Mouse (Mus musculus): ENCODE results near the gene Auh. TPM values are rescaled to one million over a fixed set of nuclear protein-coding genes. Genes with fewer than 3 reads are reported as not detected.

Gene Auh
- polyA plus RNA-seq, 1 experiment: 14.9 TPM

- Histone ChIP-seq H3K27ac (ENCODE audit: insufficient read depth, low read depth, low read length) (no peak overlapping the region), H3K36me3 (ENCODE audit: control insufficient read depth, insufficient read depth, low read length) (no peaks in the 10 kb centered on the region), H3K4me3 (ENCODE audit: low read depth, low read length) (no peak overlapping the region), H3K27me3 (ENCODE audit: control insufficient read depth, insufficient read depth, low read length) (no peaks in the 10 kb centered on the region), H3K4me1 (ENCODE audit: control insufficient read depth, insufficient read depth, insufficient read length, low read length) (no peaks in the 10 kb centered on the region)
- TF ChIP-seq CTCF (IDR thresholded peaks at IDR 0.05; ENCODE audit: extremely low read depth, insufficient read length, insufficient replicate concordance, low read depth, low read length): no peak
- WGBS: 82% methylated on average over 3 of the region's 3 CpGs
Observed at GRCm38 (mm10) chr13:52949211-52949610, 19.7 kb upstream of the Auh start.

DNA sequence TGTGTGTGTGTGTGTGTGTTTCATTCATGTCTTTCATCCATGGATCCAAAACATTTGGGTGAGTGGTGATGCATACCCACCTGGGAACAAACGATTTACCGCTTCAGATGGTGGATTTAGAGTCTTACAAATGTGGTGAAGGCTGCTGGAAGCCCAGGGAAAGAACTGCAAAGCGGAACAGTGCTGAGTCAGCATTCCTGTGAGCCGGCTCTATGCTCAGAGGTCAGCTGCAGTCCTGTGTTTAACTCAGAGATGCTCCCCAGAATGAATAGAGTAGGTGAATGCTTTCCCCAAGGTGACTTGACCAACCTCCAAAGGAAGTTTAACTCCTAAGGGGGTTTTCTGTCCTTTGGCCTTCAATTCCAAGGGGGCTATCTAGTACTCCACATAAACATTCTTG lies 18.1 kb upstream of the Auh start:
- H3K27me3 ChIP-seq (ENCODE audit: control insufficient read depth, insufficient read depth, low read length): no peaks in the 10 kb centered on the region
- TF ChIP-seq POLR2A (IDR thresholded peaks at IDR 0.05; ENCODE audit: low read depth, low read length) (no peak), CTCF (IDR thresholded peaks at IDR 0.05; ENCODE audit: extremely low read depth, insufficient read length, insufficient replicate concordance, low read depth, low read length) (no peak)
- H3K27ac ChIP-seq (ENCODE audit: insufficient read depth, low read depth, low read length): no peak overlapping the region
- H3K36me3 ChIP-seq (ENCODE audit: control insufficient read depth, insufficient read depth, low read length): no peaks in the 10 kb centered on the region
- H3K4me1 ChIP-seq (ENCODE audit: control insufficient read depth, insufficient read depth, insufficient read length, low read length): no peaks in the 10 kb centered on the region
- 89% methylated on average over 4 of the region's 4 CpGs for WGBS
- H3K4me3 ChIP-seq (ENCODE audit: low read depth, low read length): no peak overlapping the region

- WGBS: 79% methylated on average over 9 of the region's 9 CpGs
- no peak for TF ChIP-seq POLR2A (IDR thresholded peaks at IDR 0.05; ENCODE audit: low read depth, low read length)
- TF ChIP-seq CTCF (IDR thresholded peaks at IDR 0.05; ENCODE audit: extremely low read depth, insufficient read length, insufficient replicate concordance, low read depth, low read length): no peak
- Histone ChIP-seq H3K4me3 (ENCODE audit: low read depth, low read length) (no peak overlapping the region), H3K36me3 (ENCODE audit: control insufficient read depth, insufficient read depth, low read length) (no peaks in the 10 kb centered on the region), H3K4me1 (ENCODE audit: control insufficient read depth, insufficient read depth, insufficient read length, low read length) (no peaks in the 10 kb centered on the region), H3K27ac (ENCODE audit: insufficient read depth, low read depth, low read length) (no peak overlapping the region), H3K27me3 (ENCODE audit: control insufficient read depth, insufficient read depth, low read length) (no peaks in the 10 kb centered on the region)
Observed at GRCm38 (mm10) chr13:52945769-52946168, 16.3 kb upstream of the Auh start.

- H3K4me3 ChIP-seq (ENCODE audit: low read depth, low read length): no peak overlapping the region
- H3K36me3 ChIP-seq (ENCODE audit: control insufficient read depth, insufficient read depth, low read length): no peaks in the 10 kb centered on the region
- H3K27me3 ChIP-seq (ENCODE audit: control insufficient read depth, insufficient read depth, low read length): no peaks in the 10 kb centered on the region
- H3K4me1 ChIP-seq (ENCODE audit: control insufficient read depth, insufficient read depth, insufficient read length, low read length): no peaks in the 10 kb centered on the region
- 24% methylated on average over 4 of the region's 4 CpGs for WGBS
- no peak overlapping the region for H3K27ac ChIP-seq (ENCODE audit: insufficient read depth, low read depth, low read length)
- no peak for TF ChIP-seq POLR2A (IDR thresholded peaks at IDR 0.05; ENCODE audit: low read depth, low read length)
- no peak for TF ChIP-seq CTCF (IDR thresholded peaks at IDR 0.05; ENCODE audit: extremely low read depth, insufficient read length, insufficient replicate concordance, low read depth, low read length)
Observed at GRCm38 (mm10) chr13:52944116-52944515, 14.6 kb upstream of the Auh start.

GRCm38 (mm10) chr13:52942876-52943388 lies 13.5 kb upstream of the Auh start:
- TF ChIP-seq CTCF (IDR thresholded peaks at IDR 0.05; ENCODE audit: extremely low read depth, insufficient read length, insufficient replicate concordance, low read depth, low read length): no peak
- no peak for TF ChIP-seq POLR2A (IDR thresholded peaks at IDR 0.05; ENCODE audit: low read depth, low read length)
- no peak overlapping the region for H3K27ac ChIP-seq (ENCODE audit: insufficient read depth, low read depth, low read length)
- WGBS: 86% methylated on average over 1 of the region's 1 CpGs
- no peaks in the 10 kb centered on the region for H3K36me3 ChIP-seq (ENCODE audit: control insufficient read depth, insufficient read depth, low read length)
- H3K4me3 ChIP-seq (ENCODE audit: low read depth, low read length): no peak overlapping the region
- no peaks in the 10 kb centered on the region for H3K27me3 ChIP-seq (ENCODE audit: control insufficient read depth, insufficient read depth, low read length)
- no peaks in the 10 kb centered on the region for H3K4me1 ChIP-seq (ENCODE audit: control insufficient read depth, insufficient read depth, insufficient read length, low read length)

- H3K36me3 ChIP-seq (ENCODE audit: control insufficient read depth, insufficient read depth, low read length): no peaks in the 10 kb centered on the region
- 72% methylated on average over 7 of the region's 7 CpGs for WGBS
- no peaks in the 10 kb centered on the region for H3K4me1 ChIP-seq (ENCODE audit: control insufficient read depth, insufficient read depth, insufficient read length, low read length)
- no peak overlapping the region for H3K4me3 ChIP-seq (ENCODE audit: low read depth, low read length)
- no peak overlapping the region for H3K27ac ChIP-seq (ENCODE audit: insufficient read depth, low read depth, low read length)
- TF ChIP-seq POLR2A (IDR thresholded peaks at IDR 0.05; ENCODE audit: low read depth, low read length) (no peak), CTCF (IDR thresholded peaks at IDR 0.05; ENCODE audit: extremely low read depth, insufficient read length, insufficient replicate concordance, low read depth, low read length) (no peak)
- H3K27me3 ChIP-seq (ENCODE audit: control insufficient read depth, insufficient read depth, low read length): no peaks in the 10 kb centered on the region
Observed at GRCm38 (mm10) chr13:52940956-52941355, 11.5 kb upstream of the Auh start.

GRCm38 (mm10) chr13:52930582-52930981 lies 1.1 kb upstream of the Auh start:
- Histone ChIP-seq H3K36me3 (ENCODE audit: control insufficient read depth, insufficient read depth, low read length) (no peaks in the 10 kb centered on the region), H3K4me1 (ENCODE audit: control insufficient read depth, insufficient read depth, insufficient read length, low read length) (no peaks in the 10 kb centered on the region; the same call in 1 of the 2 replicates), H3K27me3 (ENCODE audit: control insufficient read depth, insufficient read depth, low read length) (no peaks in the 10 kb centered on the region), H3K27ac (ENCODE audit: insufficient read depth, low read depth, low read length) (no peak overlapping the region), H3K4me3 (ENCODE audit: low read depth, low read length) (no peak overlapping the region)
- TF ChIP-seq CTCF (IDR thresholded peaks at IDR 0.05; ENCODE audit: extremely low read depth, insufficient read length, insufficient replicate concordance, low read depth, low read length): no peak
- no peak for TF ChIP-seq POLR2A (IDR thresholded peaks at IDR 0.05; ENCODE audit: low read depth, low read length)
- WGBS: 59% methylated on average over 10 of the region's 10 CpGs

Data from small intestine, adult 2 months (tissue).